Mouse (Mus musculus): ENCODE measurements around the gene Reep6.

DNA sequence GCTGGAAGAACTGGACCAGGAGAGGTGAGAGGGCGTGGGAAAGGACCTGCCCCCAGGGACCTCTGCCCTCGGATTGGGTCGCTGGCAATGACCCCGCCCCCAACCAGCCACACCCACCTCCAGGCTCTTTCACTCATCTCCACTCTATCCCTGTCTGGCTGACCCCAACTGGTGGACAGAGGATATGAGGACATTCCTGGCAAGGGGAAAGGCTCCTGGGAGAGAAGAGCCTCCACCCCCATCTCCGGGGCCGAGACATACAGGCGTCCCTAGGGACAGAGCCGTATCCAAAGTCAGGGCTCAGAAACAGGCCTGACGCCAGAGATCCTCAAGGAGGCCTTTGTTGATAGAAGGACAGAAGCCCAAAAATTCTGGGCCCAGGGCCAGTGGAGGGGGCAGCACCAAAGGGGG, 27.3 kb upstream of the Reep6 start:
- TF ChIP-seq CTCF (IDR thresholded peaks at IDR 0.05; ENCODE audit: low read depth, low read length) (no peak), POLR2AphosphoS5 (IDR thresholded peaks at IDR 0.05; ENCODE audit: insufficient replicate concordance, low read depth, low read length) (no peak), TAL1 (conservative IDR thresholded peaks at IDR 0.05; ENCODE audit: low read depth, low read length) (no peak), GATA1 (IDR thresholded peaks at IDR 0.05; ENCODE audit: borderline replicate concordance, low read length) (no peak), GATA2 (IDR thresholded peaks at IDR 0.05; ENCODE audit: borderline replicate concordance, low read depth, low read length) (no peak)

Measured in G1E (cell line).